Mouse (Mus musculus) MEL (cell line): ENCODE results near the gene Gcnt3. TPM values are rescaled to one million over a fixed set of nuclear protein-coding genes. Genes with fewer than 3 reads are reported as not detected.

Source experiments
- DNase-seq: peaks from one replicate; pipeline ENCODE4 v3.0.0; 2011; ENCODE audit warnings: low read depth, low spot score
- H3K27ac ChIP-seq: 2 replicates; pipeline ENCODE4 v1.5.1; 2012; ENCODE audit warnings: low read depth, mild to moderate bottlenecking, control low read depth, low read length, moderate library complexity; ENCODE audit not compliant: control insufficient read depth
- H3K27me3 ChIP-seq, 2 experiments: fragments of 150-350 bp in 1 of 2; sonication (generic) in 1 of 2; 2 replicates each; pipeline ENCODE4 v1.6.1; 2012; ENCODE audit warnings: low read length in 2 of 2, mild to moderate bottlenecking in 2 of 2, improper control_type of control experiment in 1 of 2, moderate library complexity in 1 of 2; ENCODE audit not compliant: insufficient read depth in 2 of 2, control insufficient read depth in 1 of 2
- H3K36me3 ChIP-seq, 2 experiments: 2 replicates each; pipeline ENCODE4 v1.6.1; 2012 to 2014; ENCODE audit warnings: low read length in 2 of 2, improper control_type of control experiment in 1 of 2, inconsistent platforms in 1 of 2, mild to moderate bottlenecking in 1 of 2; ENCODE audit not compliant: insufficient read depth in 2 of 2, control insufficient read depth in 1 of 2
- H3K4me1 ChIP-seq, 2 experiments: fragments of 150-350 bp in 1 of 2; sonication (generic) in 1 of 2; 2 replicates each; pipeline ENCODE4 v1.6.1; 2012; ENCODE audit warnings: low read length in 2 of 2, improper control_type of control experiment in 1 of 2, mild to moderate bottlenecking in 1 of 2; ENCODE audit not compliant: insufficient read depth in 2 of 2, control insufficient read depth in 1 of 2
- H3K4me3 ChIP-seq, 2 experiments: fragments of 150-350 bp in 1 of 2; sonication (generic) in 1 of 2; 2 replicates each; pipeline ENCODE4 v1.5.1; 2012; ENCODE audit warnings: low read depth in 2 of 2, low read length in 2 of 2, mild to moderate bottlenecking in 2 of 2, moderate library complexity in 2 of 2, control low read depth in 1 of 2, improper control_type of control experiment in 1 of 2; ENCODE audit not compliant: control insufficient read depth in 1 of 2, insufficient read depth in 1 of 2
- H3K79me2 ChIP-seq: 2 replicates; pipeline ENCODE4 v1.6.1; 2012; ENCODE audit warnings: mild to moderate bottlenecking, low read length, moderate library complexity; ENCODE audit not compliant: control insufficient read depth, poor library complexity, insufficient read depth
- H3K9ac ChIP-seq: 2 replicates; pipeline ENCODE4 v1.6.1; 2012; ENCODE audit warnings: low read depth, mild to moderate bottlenecking, control low read depth, low read length, moderate library complexity; ENCODE audit not compliant: control insufficient read depth, poor library complexity, severe bottlenecking
- H3K9me3 ChIP-seq: fragments of 150-350 bp; sonication (generic); replicated peaks from 2 replicates; pipeline ENCODE4 v1.6.1; 2012; ENCODE audit warnings: mild to moderate bottlenecking, low read length, improper control_type of control experiment, moderate library complexity; ENCODE audit not compliant: insufficient read depth
- BHLHE40 ChIP-seq: IDR thresholded peaks from 2 replicates; pipeline ENCODE4 v1.6.1; 2012; ENCODE audit warnings: low read depth, mild to moderate bottlenecking, inconsistent platforms, low read length, improper control_type of control experiment, borderline replicate concordance
- CHD2 ChIP-seq: IDR thresholded peaks from 2 replicates; pipeline ENCODE4 v1.6.1; 2011; ENCODE audit warnings: low read length, improper control_type of control experiment
- CTCF ChIP-seq, 3 experiments: IDR thresholded peaks in 2 of 3; conservative IDR thresholded peaks in 1 of 3; 2 replicates each; pipeline ENCODE4 v1.5.1; 2011 to 2012; ENCODE audit warnings: low read length in 3 of 3, low read depth in 2 of 3, mild to moderate bottlenecking in 2 of 3, improper control_type of control experiment in 1 of 3, inconsistent platforms in 1 of 3, mixed read lengths in 1 of 3, moderate library complexity in 1 of 3; ENCODE audit not compliant: control insufficient read depth in 1 of 3, insufficient read depth in 1 of 3, poor library complexity in 1 of 3, severe bottlenecking in 1 of 3
- GABPA ChIP-seq: IDR thresholded peaks from 2 replicates; pipeline ENCODE4 v1.6.1; 2012; ENCODE audit warnings: low read depth, mild to moderate bottlenecking, inconsistent platforms, low read length, improper control_type of control experiment, moderate library complexity
- GATA1 ChIP-seq: IDR thresholded peaks from 2 replicates; pipeline ENCODE4 v1.6.1; 2011; ENCODE audit warnings: low read depth, low read length, improper control_type of control experiment
- JUND ChIP-seq: IDR thresholded peaks from 2 replicates; pipeline ENCODE4 v1.6.1; 2011; ENCODE audit warnings: low read depth, mild to moderate bottlenecking, improper control_type of control experiment, low read length
- KAT2A ChIP-seq: conservative IDR thresholded peaks from 2 replicates; pipeline ENCODE4 v1.6.1; 2012; ENCODE audit warnings: low read depth, low read length, improper control_type of control experiment, inconsistent platforms
- MAFK ChIP-seq: IDR thresholded peaks from 2 replicates; pipeline ENCODE4 v1.6.1; 2011; ENCODE audit warnings: low read depth, mild to moderate bottlenecking, low read length, improper control_type of control experiment, borderline replicate concordance
- MAX ChIP-seq: IDR thresholded peaks from 2 replicates; pipeline ENCODE4 v1.6.1; 2011; ENCODE audit warnings: low read length, improper control_type of control experiment
- MEF2A ChIP-seq: IDR thresholded peaks from 2 replicates; pipeline ENCODE4 v1.6.1; 2014; ENCODE audit warnings: low read depth, mild to moderate bottlenecking, inconsistent platforms, low read length, improper control_type of control experiment; ENCODE audit not compliant: poor library complexity, insufficient replicate concordance, severe bottlenecking; ENCODE audit errors: extremely low read depth
- MYB ChIP-seq: IDR thresholded peaks from 2 replicates; pipeline ENCODE4 v1.6.1; 2011; ENCODE audit warnings: mild to moderate bottlenecking, low read depth, low read length, improper control_type of control experiment
- MYC ChIP-seq: IDR thresholded peaks from 2 replicates; pipeline ENCODE4 v1.6.1; 2011; ENCODE audit warnings: low read depth, mild to moderate bottlenecking, low read length, improper control_type of control experiment, moderate library complexity
- NELFE ChIP-seq: IDR thresholded peaks from 2 replicates; pipeline ENCODE4 v1.6.1; 2011; ENCODE audit warnings: low read depth, low read length, improper control_type of control experiment
- NRF1 ChIP-seq: IDR thresholded peaks from 2 replicates; pipeline ENCODE4 v1.6.1; 2014; ENCODE audit warnings: low read depth, mild to moderate bottlenecking, inconsistent platforms, low read length, improper control_type of control experiment, moderate library complexity; ENCODE audit not compliant: poor library complexity, insufficient read depth, severe bottlenecking
- POLR2AphosphoS2 ChIP-seq: IDR thresholded peaks from 2 replicates; pipeline ENCODE4 v1.6.1; 2011; ENCODE audit warnings: low read length, improper control_type of control experiment
- POLR2AphosphoS5 ChIP-seq: IDR thresholded peaks from 2 replicates; pipeline ENCODE4 v1.6.1; 2012; ENCODE audit warnings: low read depth, borderline replicate concordance, mild to moderate bottlenecking, inconsistent platforms, low read length, moderate library complexity, mixed read lengths
- RAD21 ChIP-seq: IDR thresholded peaks from 2 replicates; pipeline ENCODE4 v1.6.1; 2011; ENCODE audit warnings: mild to moderate bottlenecking, low read depth, low read length, improper control_type of control experiment
- RCOR1 ChIP-seq: IDR thresholded peaks from 2 replicates; pipeline ENCODE4 v1.6.1; 2012; ENCODE audit warnings: low read depth, mild to moderate bottlenecking, inconsistent platforms, low read length, improper control_type of control experiment
- SMC3 ChIP-seq: IDR thresholded peaks from 2 replicates; pipeline ENCODE4 v1.6.1; 2011; ENCODE audit warnings: low read depth, low read length, improper control_type of control experiment
- TBP ChIP-seq: IDR thresholded peaks from 2 replicates; pipeline ENCODE4 v1.8.0; 2011; ENCODE audit warnings: low read depth, low read length, improper control_type of control experiment
- UBTF ChIP-seq: IDR thresholded peaks from 2 replicates; pipeline ENCODE4 v1.6.1; 2012; ENCODE audit warnings: low read depth, mild to moderate bottlenecking, inconsistent platforms, low read length, improper control_type of control experiment, moderate library complexity, borderline replicate concordance; ENCODE audit not compliant: insufficient read depth
- USF1 ChIP-seq: IDR thresholded peaks from 2 replicates; pipeline ENCODE4 v1.6.1; 2014; ENCODE audit warnings: low read depth, mild to moderate bottlenecking, inconsistent platforms, low read length, improper control_type of control experiment, moderate library complexity
- USF2 ChIP-seq, 2 experiments: IDR thresholded peaks; 2 replicates each; pipeline ENCODE4 v1.6.1; 2011 to 2012; ENCODE audit warnings: improper control_type of control experiment in 2 of 2, low read length in 2 of 2, borderline replicate concordance in 1 of 2, inconsistent platforms in 1 of 2, low read depth in 1 of 2, mild to moderate bottlenecking in 1 of 2; ENCODE audit not compliant: insufficient read depth in 1 of 2
- ZKSCAN1 ChIP-seq: IDR thresholded peaks from 2 replicates; pipeline ENCODE4 v1.6.1; 2012; ENCODE audit warnings: low read depth, mild to moderate bottlenecking, inconsistent platforms, low read length, improper control_type of control experiment, moderate library complexity
- ZMIZ1 ChIP-seq: IDR thresholded peaks from 2 replicates; pipeline ENCODE4 v1.6.1; 2012; ENCODE audit warnings: low read depth, mild to moderate bottlenecking, inconsistent platforms, low read length, improper control_type of control experiment, moderate library complexity
- polyA plus RNA-seq, 2 experiments: library from polyadenylated mRNA; stranded (reverse) in 1 of 2; unstranded in 1 of 2; fragments of >175 nt in 1 of 2; fragments of >200 nt in 1 of 2; gene quantifications; 2 replicates each; pipeline versions ENCODE4 v1.2.1 to v1.2.4; 2012; ENCODE audit warnings: low replicate concordance in 2 of 2, low read depth in 1 of 2; ENCODE audit not compliant: insufficient read length in 2 of 2, insufficient read depth in 1 of 2, missing spikeins in 1 of 2
- total RNA-seq: library from RNA; depleted of rRNA; stranded (reverse); fragments of 300-350 nt; gene quantifications from 2 replicates; pipeline ENCODE4 v1.2.3, GENCODE M21; 2012

The Gcnt3 gene
- total and polyA plus RNA-seq, 3 experiments: not detected

DNA sequence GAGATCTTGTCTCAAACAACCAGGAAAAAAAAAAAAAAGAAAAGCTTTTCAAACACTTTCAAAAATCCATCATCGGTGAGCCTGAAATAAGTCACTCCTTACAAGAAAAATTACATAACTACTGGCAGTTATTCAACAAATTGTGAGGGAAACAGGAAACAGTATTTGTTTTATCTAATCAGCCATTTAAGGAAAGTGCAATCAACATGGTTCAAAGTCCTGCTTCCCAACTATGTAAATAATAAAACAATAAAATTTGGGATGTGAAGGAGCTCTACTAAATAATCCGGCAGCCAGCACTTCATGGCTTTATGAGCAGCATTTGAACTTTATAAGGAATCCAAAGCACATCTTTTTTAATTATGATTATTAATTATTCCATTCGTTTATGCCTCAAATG, 24.1 kb upstream of the Gcnt3 start:
- H3K36me3 ChIP-seq: no peaks in the 10 kb centered on the region
- H3K27ac ChIP-seq: no peak overlapping the region
- H3K79me2 ChIP-seq: no peaks in the 10 kb centered on the region
- H3K9me3 ChIP-seq: no peaks in the 10 kb centered on the region
- H3K27me3 ChIP-seq: no peaks in the 10 kb centered on the region
- no peak for DNase-seq
- no peak overlapping the region for H3K4me3 ChIP-seq
- TF ChIP-seq SMC3: no peak
- TF ChIP-seq NRF1: no peak
- no peak for TF ChIP-seq CHD2
- no peak for TF ChIP-seq MYC
- TF ChIP-seq RAD21: no peak
- TF ChIP-seq MAX: no peak
- TF ChIP-seq POLR2AphosphoS5: no peak
- TF ChIP-seq RCOR1: no peak
- no peak for TF ChIP-seq KAT2A
- TF ChIP-seq TBP: no peak
- no peak for TF ChIP-seq MEF2A
- TF ChIP-seq GABPA: no peak
- TF ChIP-seq GATA1: no peak
- no peak for TF ChIP-seq NELFE
- TF ChIP-seq USF2 (IDR thresholded peaks at IDR 0.05; ENCODE audit: borderline replicate concordance in 1 of 2, insufficient read depth in 1 of 2, low read depth in 1 of 2, low read length in 2 of 2): no peak
- no peak for TF ChIP-seq POLR2AphosphoS2
- TF ChIP-seq ZKSCAN1: no peak
- TF ChIP-seq BHLHE40: no peak
- no peak for TF ChIP-seq UBTF
- no peak for TF ChIP-seq JUND
- H3K9ac ChIP-seq: no peak overlapping the region
- no peaks in the 10 kb centered on the region for H3K4me1 ChIP-seq

- Histone ChIP-seq H3K27me3 (no peaks in the 10 kb centered on the region; a peak in 1 of 4 replicates), H3K36me3 (no peaks in the 10 kb centered on the region), H3K27ac (no peak overlapping the region), H3K79me2 (no peaks in the 10 kb centered on the region), H3K4me3 (no peak overlapping the region), H3K9me3 (no peaks in the 10 kb centered on the region), H3K4me1 (no peaks in the 10 kb centered on the region), H3K9ac (no peak overlapping the region)
- no peak for DNase-seq
- TF ChIP-seq MAFK (no peak), CHD2 (no peak), MYB (no peak), USF1 (no peak), ZMIZ1 (no peak), MYC (no peak), SMC3 (no peak), CTCF (IDR thresholded peaks at IDR 0.05 in 2 of 3, conservative IDR thresholded peaks at IDR 0.05 in 1 of 3; ENCODE audit: control insufficient read depth in 1 of 3, insufficient read depth in 1 of 3, low read depth in 2 of 3, low read length in 3 of 3, poor library complexity in 1 of 3, severe bottlenecking in 1 of 3) (no peak), NRF1 (no peak)
- TF ChIP-seq, all 39 proteins: peak for 0
Observed at GRCm38 (mm10) chr9:70053411-70053810, 15.5 kb upstream of the Gcnt3 start.
